Mouse (Mus musculus) midbrain, embryonic 16.5 days (tissue): Measurements from ENCODE around the gene Leap2. TPM values are rescaled to one million over a fixed set of nuclear protein-coding genes. Genes with fewer than 3 reads are reported as not detected.
"Not testable (repeated sequence)": the region's sequence is repeated elsewhere in the genome, so short reads cannot be mapped to it uniquely, and the experiment has no call there.

Source experiments
- ATAC-seq: fragments of 200-750 bp; cut with Nextera tagmentation; 2 replicates; pipeline ENCODE4 v1.8.0; 2017; ENCODE audit warnings: moderate TSS enrichment
- H3K27ac ChIP-seq: fragments of 300-500 bp; sonication (generic); 2 replicates; pipeline ENCODE4 v1.5.1; 2014; ENCODE audit warnings: mild to moderate bottlenecking, low read length, mixed read lengths
- H3K27me3 ChIP-seq: fragments of 300-500 bp; sonication (generic); 2 replicates; pipeline ENCODE4 v1.6.1; 2014; ENCODE audit warnings: low read depth, low read length, mixed read lengths; ENCODE audit not compliant: control insufficient read depth, insufficient read depth
- H3K36me3 ChIP-seq: fragments of 300-500 bp; sonication (generic); 2 replicates; pipeline ENCODE4 v1.6.1; 2014; ENCODE audit warnings: mild to moderate bottlenecking, low read length, moderate library complexity, mixed read lengths; ENCODE audit not compliant: control insufficient read depth, insufficient read depth
- H3K4me1 ChIP-seq: fragments of 300-500 bp; sonication (generic); 2 replicates; pipeline ENCODE4 v1.6.1; 2014; ENCODE audit warnings: mild to moderate bottlenecking, low read length, mixed read lengths; ENCODE audit not compliant: control insufficient read depth, insufficient read depth
- H3K4me2 ChIP-seq: fragments of 300-500 bp; sonication (generic); 2 replicates; pipeline ENCODE4 v1.6.1; 2014; ENCODE audit warnings: mild to moderate bottlenecking, low read length, mixed read lengths
- H3K4me3 ChIP-seq: fragments of 300-500 bp; sonication (generic); 2 replicates; pipeline ENCODE4 v1.5.1; 2014; ENCODE audit warnings: low read depth, mild to moderate bottlenecking, low read length, moderate library complexity, mixed read lengths
- H3K9ac ChIP-seq: fragments of 300-500 bp; sonication (generic); 2 replicates; pipeline ENCODE4 v1.6.1; 2014; ENCODE audit warnings: low read depth, low read length, mixed read lengths
- H3K9me3 ChIP-seq: fragments of 300-500 bp; sonication (generic); replicated peaks from 2 replicates; pipeline ENCODE4 v1.6.1; 2014; ENCODE audit warnings: mild to moderate bottlenecking, low read length, mixed read lengths; ENCODE audit not compliant: control insufficient read depth, poor library complexity, severe bottlenecking
- WGBS: fragments of 180-500 bp; shearing (Covaris S2); extraction: QIAGEN DNeasy Blood & Tissue Kit; methylation state at CpG from one replicate; pipeline ENCODE4 v1.1.7; 2014; 5-methylcytosine and 5-hydroxymethylcytosine counted together
- polyA plus RNA-seq: library from polyadenylated mRNA; unstranded; fragments of >200 nt; fragmentation: Nextera tagmentation; extraction: Ambion mirVana; gene quantifications from 2 replicates; pipeline ENCODE4 v1.2.1, GENCODE M21; 2015

Gene Leap2
- polyA plus RNA-seq, 1 experiment from 2014 or later, result not detected

DNA sequence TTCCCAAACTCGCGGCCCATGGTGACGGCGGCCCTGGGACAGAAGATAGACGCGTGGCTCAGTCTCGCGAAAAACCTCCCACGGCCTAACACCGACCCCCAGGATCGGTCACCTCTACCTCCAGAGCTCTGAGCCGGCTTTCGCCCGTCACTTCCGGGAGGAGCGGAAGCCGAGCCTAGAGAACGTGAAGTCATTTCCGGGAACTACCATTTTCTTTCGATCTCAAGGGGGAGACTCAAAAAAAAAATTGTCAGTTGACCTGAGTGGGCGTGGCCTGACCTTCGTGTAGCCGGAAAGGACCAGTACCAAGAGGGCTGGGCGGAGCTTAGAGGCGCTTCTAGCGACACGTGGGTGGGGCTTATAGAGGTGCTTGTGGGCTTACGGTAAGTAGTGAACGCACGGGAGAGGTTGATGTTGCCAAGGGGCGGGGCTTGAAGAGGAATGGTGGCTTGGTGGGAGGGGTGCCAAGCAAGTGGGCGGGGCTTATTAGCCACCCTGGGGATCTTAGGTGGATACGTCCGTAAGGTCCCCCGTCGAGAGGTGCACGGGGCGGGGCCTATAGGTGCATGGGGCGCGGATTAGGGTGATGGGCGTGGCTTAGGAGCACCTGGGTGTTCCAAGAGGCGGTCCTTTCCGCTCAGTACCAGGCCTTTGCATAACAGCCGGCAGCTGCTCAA is 7.8 kb upstream of the Leap2 start, which contains the start of the genes Uqcrq and Gdf9:
Gene Uqcrq, minus strand, starts transcription at position 162 of the 677 bp plus-strand sequence.
Gene Gdf9, plus strand, starts transcription at position 354 of the 677 bp plus-strand sequence.
- H3K27ac ChIP-seq, result peak within 1 kb of the TSS; percentile 79

DNA sequence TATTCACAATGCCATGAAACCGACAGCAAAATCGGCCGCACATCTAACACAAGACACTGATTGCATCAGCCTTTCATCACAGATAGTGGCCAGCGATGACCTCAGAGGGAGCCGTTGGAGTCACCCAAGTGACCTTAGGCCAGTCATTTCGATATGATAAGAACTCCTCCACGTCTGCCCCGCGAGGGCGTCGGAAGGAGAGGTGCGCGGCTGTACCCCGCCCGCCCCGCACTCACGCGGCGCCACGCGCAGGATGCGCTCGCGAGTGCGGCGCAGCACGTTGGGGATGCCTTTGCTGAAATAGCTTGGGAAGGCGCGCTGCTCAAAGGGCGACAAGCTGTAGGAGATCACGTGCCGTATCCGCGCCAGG is 7.3 kb upstream of the Leap2 start:
- WGBS, result under 1% methylated on average over 34 of the region's 34 CpGs
- Histone ChIP-seq H3K4me3 (peak overlapping the region; percentile 67), H3K4me1 (peaks cover 11% of the 10 kb centered on the region), H3K27me3 (no peaks in the 10 kb centered on the region), H3K9me3 (no peaks in the 10 kb centered on the region), H3K27ac (peak overlapping the region; percentile 79), H3K9ac (peak overlapping the region; percentile 81), H3K4me2 (peak overlapping the region; percentile 64), H3K36me3 (peaks cover 5% of the 10 kb centered on the region; the same call in 1 of the 2 replicates)
- peak; percentile 69 for ATAC-seq

More for the DNA sequence above, 7.8 kb upstream of the Leap2 start, which contains the start of the genes Uqcrq and Gdf9:
- Histone ChIP-seq H3K4me2 (peak within 1 kb of the TSS; percentile 69), H3K9ac (peak within 1 kb of the TSS; percentile 81), H3K4me3 (peak within 1 kb of the TSS; percentile 67), H3K36me3 (peaks cover 5% of the 10 kb centered on the region; the same call in 1 of the 2 replicates), H3K9me3 (no peaks in the 10 kb centered on the region), H3K4me1 (peaks cover 11% of the 10 kb centered on the region), H3K27me3 (no peaks in the 10 kb centered on the region)
- WGBS, result under 1% methylated on average over 44 of the region's 44 CpGs
- ATAC-seq, result peak; percentile 96

DNA sequence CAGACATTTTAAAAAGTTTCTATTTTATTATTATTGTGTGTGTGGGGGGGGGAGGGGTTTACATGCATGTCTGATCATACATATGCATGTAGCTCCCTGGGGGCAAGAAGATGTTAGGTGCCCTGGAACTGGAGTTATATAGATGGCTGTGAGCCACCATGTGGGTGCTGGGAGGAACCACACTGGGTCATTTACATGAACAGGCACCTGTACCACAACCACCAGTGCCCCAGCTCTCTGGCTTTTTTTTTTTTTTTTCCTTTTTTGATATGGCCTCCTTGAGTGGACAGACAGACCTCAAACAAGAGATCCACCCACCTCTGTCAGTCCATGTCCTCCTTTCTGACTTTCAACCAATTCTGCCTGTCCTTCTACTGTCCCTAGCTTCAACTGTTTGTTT is 6.2 kb upstream of the Leap2 start:
- no peak overlapping the region; the same call in 1 of the 2 replicates for H3K4me2 ChIP-seq
- ATAC-seq, result no peak
- no peaks in the 10 kb centered on the region for H3K9me3 ChIP-seq
- H3K27ac ChIP-seq, result no peak overlapping the region
- H3K36me3 ChIP-seq, result peaks cover 5% of the 10 kb centered on the region; the same call in 1 of the 2 replicates
- H3K27me3 ChIP-seq, result no peaks in the 10 kb centered on the region
- no peak overlapping the region for H3K9ac ChIP-seq
- no peak overlapping the region for H3K4me3 ChIP-seq
- H3K4me1 ChIP-seq, result peaks cover 11% of the 10 kb centered on the region

DNA sequence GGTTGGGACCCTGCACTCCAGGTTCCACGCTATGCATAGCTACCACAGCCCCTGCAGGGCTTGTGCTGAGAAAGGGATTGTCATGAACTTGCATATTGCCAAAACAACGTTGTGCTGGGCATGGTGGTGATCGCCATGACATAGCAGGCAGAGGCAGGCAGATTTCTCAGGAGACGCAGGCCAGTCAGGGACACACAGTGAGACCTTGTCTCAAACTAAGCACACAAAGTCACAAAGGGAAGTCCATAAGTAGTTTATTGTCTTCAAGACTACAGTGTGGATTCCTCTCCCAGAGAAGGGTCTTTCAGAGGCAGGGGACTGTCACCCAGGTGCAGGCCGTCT is 5.7 kb upstream of the Leap2 start:
- no peak for ATAC-seq
- H3K9me3 ChIP-seq, result no peaks in the 10 kb centered on the region

DNA sequence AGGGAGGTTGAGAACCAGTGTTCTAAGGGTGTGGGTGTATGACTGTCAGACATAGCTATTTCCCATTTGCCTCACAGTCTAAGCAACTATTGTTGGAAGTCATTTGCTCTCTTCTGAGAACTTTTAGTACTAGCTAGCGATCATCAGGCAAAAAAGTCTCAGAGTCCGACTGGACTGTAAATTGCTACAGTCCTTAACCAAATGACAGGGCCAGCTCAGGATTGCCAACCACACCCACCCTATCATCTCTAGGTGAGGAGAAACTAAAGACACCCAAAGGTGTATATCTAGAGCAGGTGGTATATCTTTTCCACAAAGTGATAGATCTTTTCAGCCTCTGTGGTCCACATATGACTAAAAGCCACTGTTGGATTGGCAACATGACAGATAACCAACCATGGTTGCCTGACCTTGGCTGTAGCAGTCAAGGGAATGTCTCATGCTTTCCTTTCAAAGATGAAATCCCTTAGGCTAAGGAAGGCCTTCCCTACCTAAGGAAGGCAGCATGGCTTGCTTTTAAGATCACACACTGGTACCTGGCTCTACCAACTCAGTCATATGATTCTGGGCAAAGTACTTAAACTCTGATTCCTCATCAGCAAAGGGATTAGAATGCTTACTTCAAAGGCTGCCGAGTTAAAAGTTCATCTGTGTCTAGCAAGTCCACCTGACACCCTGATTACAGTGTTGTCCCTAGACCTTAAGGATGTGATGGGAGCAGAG is 5.2 kb upstream of the Leap2 start:
- H3K9ac ChIP-seq, result no peak overlapping the region
- no peak for ATAC-seq
- no peak overlapping the region for H3K4me3 ChIP-seq
- H3K4me2 ChIP-seq, result no peak overlapping the region
- H3K4me1 ChIP-seq, result peaks cover 11% of the 10 kb centered on the region
- H3K27ac ChIP-seq, result no peak overlapping the region
- H3K9me3 ChIP-seq, result no peaks in the 10 kb centered on the region
- 94% methylated on average over 3 of the region's 3 CpGs for WGBS
- peaks cover 5% of the 10 kb centered on the region; the same call in 1 of the 2 replicates for H3K36me3 ChIP-seq
- H3K27me3 ChIP-seq, result no peaks in the 10 kb centered on the region

More for the DNA sequence above, 5.7 kb upstream of the Leap2 start:
- WGBS, result 97% methylated on average over 5 of the region's 5 CpGs
- no peaks in the 10 kb centered on the region for H3K27me3 ChIP-seq
- peaks cover 11% of the 10 kb centered on the region for H3K4me1 ChIP-seq
- no peak overlapping the region for H3K9ac ChIP-seq
- H3K27ac ChIP-seq, result no peak overlapping the region
- no peak overlapping the region for H3K4me3 ChIP-seq
- H3K4me2 ChIP-seq, result no peak overlapping the region
- H3K36me3 ChIP-seq, result peaks cover 5% of the 10 kb centered on the region; the same call in 1 of the 2 replicates

DNA sequence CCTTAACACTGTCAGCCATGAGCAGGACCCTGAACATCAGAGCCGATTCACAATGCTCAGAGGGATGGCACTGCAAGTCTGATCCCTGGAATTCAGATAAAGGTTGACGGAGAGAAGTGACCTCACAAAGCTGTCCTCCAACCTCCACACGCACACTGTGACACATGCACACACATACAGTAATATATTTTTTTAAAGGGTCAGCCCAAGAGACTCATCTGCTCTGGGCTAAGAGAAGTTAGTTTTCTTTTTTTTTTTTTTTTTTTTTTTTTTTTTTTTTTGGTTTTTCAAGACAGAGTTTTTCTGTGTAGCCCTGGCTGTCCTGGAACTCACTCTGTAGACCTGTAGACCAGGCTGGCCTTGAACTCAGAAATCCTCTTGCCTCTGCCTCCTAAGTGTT is 3.9 kb upstream of the Leap2 start:
- 93% methylated on average over 3 of the region's 3 CpGs for WGBS
- H3K4me1 ChIP-seq, result peaks cover 11% of the 10 kb centered on the region
- H3K27me3 ChIP-seq, H3K36me3 ChIP-seq, ATAC-seq, H3K9ac ChIP-seq, H3K4me3 ChIP-seq, H3K9me3 ChIP-seq, H3K4me2 ChIP-seq, H3K27ac ChIP-seq: not testable (repeated sequence)

DNA sequence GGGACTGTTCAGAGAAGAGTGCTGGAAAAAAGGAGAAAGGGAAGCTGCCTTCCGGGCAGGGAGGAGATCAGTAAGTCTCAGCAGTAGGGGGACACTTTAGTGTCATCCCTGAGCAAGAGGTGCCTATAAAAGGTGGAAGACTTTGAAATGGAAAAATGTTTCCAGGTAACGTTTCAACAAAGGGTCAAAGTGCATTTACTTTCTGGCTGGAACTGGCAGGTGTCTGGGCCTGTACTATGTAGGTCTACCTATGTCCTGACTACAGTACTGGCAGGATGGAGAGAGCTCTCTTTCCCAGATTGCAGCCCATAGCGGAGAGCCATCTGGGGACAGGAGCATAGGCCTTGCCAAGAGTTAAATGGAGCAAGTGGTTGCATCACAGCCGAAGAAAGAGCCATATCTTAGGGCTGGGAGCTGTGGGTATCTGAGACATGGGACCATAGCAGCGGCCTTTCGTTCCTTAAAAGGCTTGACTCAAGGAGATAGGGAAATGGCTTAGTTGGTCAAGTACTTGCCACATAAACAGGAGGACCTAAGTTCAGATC is 2.8 kb upstream of the Leap2 start:
- H3K4me1 ChIP-seq, result peaks cover 5% of the 10 kb centered on the region; the same call in 1 of the 2 replicates
- H3K36me3 ChIP-seq, result peaks cover 8% of the 10 kb centered on the region; the same call in 1 of the 2 replicates
- no peak overlapping the region for H3K4me2 ChIP-seq
- no peak overlapping the region for H3K27ac ChIP-seq
- no peaks in the 10 kb centered on the region for H3K9me3 ChIP-seq
- H3K4me3 ChIP-seq, result no peak overlapping the region
- no peaks in the 10 kb centered on the region for H3K27me3 ChIP-seq
- H3K9ac ChIP-seq, result no peak overlapping the region
- ATAC-seq, result no peak
- 90% methylated on average over 6 of the region's 6 CpGs for WGBS

DNA sequence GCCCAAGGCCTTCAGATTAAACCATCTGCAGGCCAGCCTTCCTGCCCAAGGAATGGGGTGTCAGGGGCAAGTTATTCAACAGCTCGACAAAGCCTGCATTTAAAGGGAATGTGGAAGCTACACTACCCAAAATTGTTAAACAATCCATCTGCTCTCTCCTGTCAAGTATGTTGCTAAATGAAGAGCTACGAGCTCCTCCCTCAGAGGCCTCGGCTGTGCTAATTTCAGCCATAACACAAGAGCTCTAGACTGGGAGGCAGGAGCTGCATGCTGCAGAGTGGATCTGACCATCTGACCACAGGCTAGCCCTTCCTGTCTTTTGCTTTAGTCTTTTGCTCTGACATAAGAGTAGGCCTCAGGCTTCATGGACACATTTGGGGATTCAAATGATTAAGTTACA is 2.3 kb upstream of the Leap2 start:
- no peak overlapping the region for H3K9ac ChIP-seq
- H3K27ac ChIP-seq, result no peak overlapping the region
- H3K4me1 ChIP-seq, result peaks cover 5% of the 10 kb centered on the region; the same call in 1 of the 2 replicates
- WGBS, result 86% methylated on average over 3 of the region's 3 CpGs
- no peaks in the 10 kb centered on the region for H3K9me3 ChIP-seq
- H3K4me3 ChIP-seq, result no peak overlapping the region
- H3K36me3 ChIP-seq, result peaks cover 8% of the 10 kb centered on the region; the same call in 1 of the 2 replicates
- no peak for ATAC-seq
- no peaks in the 10 kb centered on the region for H3K27me3 ChIP-seq
- no peak overlapping the region for H3K4me2 ChIP-seq

DNA sequence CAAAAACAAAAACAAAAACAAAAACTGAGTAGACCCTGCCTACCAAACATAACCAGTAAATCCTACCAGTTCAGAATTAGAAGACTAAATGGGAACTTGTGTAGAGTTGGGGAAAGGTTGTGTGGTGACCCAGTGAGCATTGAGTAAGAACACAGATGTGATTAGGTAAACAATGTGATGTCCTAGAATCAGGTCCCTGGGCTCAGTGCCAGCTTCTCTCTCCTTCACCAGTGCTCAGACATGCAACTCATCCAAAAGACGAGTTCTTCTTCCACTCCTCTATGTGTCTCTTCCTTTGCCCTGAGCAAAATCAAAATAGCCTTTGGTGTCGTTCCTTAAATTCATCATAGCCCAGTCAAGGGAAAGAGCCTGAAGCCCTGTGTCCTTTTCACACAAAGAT is 1.9 kb upstream of the Leap2 start:
- no peaks in the 10 kb centered on the region for H3K9me3 ChIP-seq
- 73% methylated on average over 2 of the region's 2 CpGs for WGBS
- H3K27me3 ChIP-seq, result no peaks in the 10 kb centered on the region
- ATAC-seq, result no peak
- peaks cover 5% of the 10 kb centered on the region; the same call in 1 of the 2 replicates for H3K4me1 ChIP-seq
- H3K27ac ChIP-seq, result no peak overlapping the region
- H3K36me3 ChIP-seq, result peaks cover 8% of the 10 kb centered on the region; the same call in 1 of the 2 replicates
- H3K4me2 ChIP-seq, result no peak overlapping the region
- H3K9ac ChIP-seq, result no peak overlapping the region
- H3K4me3 ChIP-seq, result no peak overlapping the region
